Mouse (Mus musculus) cortical plate, adult 2 months (tissue): ENCODE data around the gene Lama5.

Source experiments
- CTCF ChIP-seq: fragments of 200-500 bp; IDR thresholded peaks from 2 replicates; pipeline ENCODE4 v1.5.1; 2011; ENCODE audit warnings: mild to moderate bottlenecking, control low read depth, low read length; ENCODE audit not compliant: insufficient read depth; ENCODE audit errors: extremely low read depth
- POLR2A ChIP-seq: fragments of 200-500 bp; IDR thresholded peaks from 2 replicates; pipeline ENCODE4 v1.6.1; 2011; ENCODE audit warnings: mild to moderate bottlenecking, low read length, control low read depth; ENCODE audit not compliant: insufficient read depth; ENCODE audit errors: extremely low read depth

DNA sequence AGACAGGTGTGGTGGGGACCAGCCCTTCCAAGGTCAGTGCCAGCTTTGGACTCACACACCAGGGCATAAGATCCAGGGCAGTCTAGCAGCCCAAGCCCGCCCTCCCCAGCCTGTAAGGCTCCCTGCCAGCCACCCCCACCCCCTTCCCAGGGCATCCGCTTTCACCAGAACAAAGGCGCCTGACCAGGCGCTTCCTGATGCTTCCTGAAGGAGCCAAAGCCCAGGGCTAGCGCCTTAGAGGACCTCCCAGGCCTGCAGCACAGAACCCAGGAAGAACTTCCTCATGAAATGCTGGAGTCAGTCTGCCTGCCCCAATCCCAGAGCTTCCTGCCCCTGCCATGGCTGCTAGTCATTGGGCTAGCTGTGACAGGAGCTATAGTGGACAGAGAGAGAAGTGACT lies 7.0 kb downstream of the Lama5 start:
- no peak for TF ChIP-seq CTCF
- TF ChIP-seq POLR2A = no peak
